Mouse (Mus musculus) kidney, postnatal 0 days (tissue): ENCODE results near the gene Apol9b. TPM values are rescaled to one million over a fixed set of nuclear protein-coding genes. Genes with fewer than 3 reads are reported as not detected.
"Not testable (repeated sequence)": the region's sequence is repeated elsewhere in the genome, so short reads cannot be mapped to it uniquely, and the experiment has no call there.

ENCODE experiments used
- ATAC-seq: fragments of 200-750 bp; cut with Nextera tagmentation; replicated peaks from 2 replicates; pipeline ENCODE4 v1.8.0; 2017; ENCODE audit warnings: low read depth, moderate number of reproducible peaks, moderate TSS enrichment, moderate library complexity; ENCODE audit not compliant: low FRiP score
- DNase-seq: peaks from one replicate; pipeline ENCODE4 v3.0.0-alpha.2; 2016; ENCODE audit warnings: low spot score
- H3K27ac ChIP-seq: fragments of 300-500 bp; sonication (generic); 2 replicates; pipeline ENCODE4 v1.5.1; 2014; ENCODE audit warnings: mild to moderate bottlenecking
- H3K27me3 ChIP-seq: fragments of 300-500 bp; sonication (generic); 2 replicates; pipeline ENCODE4 v1.6.1; 2014; ENCODE audit warnings: low read length, mixed read lengths; ENCODE audit not compliant: insufficient read depth
- H3K36me3 ChIP-seq: fragments of 300-500 bp; sonication (generic); 2 replicates; pipeline ENCODE4 v1.6.1; 2014; ENCODE audit warnings: low read length, mixed read lengths; ENCODE audit not compliant: insufficient read depth
- H3K4me1 ChIP-seq: fragments of 300-500 bp; sonication (generic); replicated peaks from 2 replicates; pipeline ENCODE4 v1.6.1; 2014; ENCODE audit warnings: antibody characterized with exemption, low read length, mixed read lengths; ENCODE audit not compliant: insufficient read depth
- H3K4me2 ChIP-seq: fragments of 300-500 bp; sonication (generic); 2 replicates; pipeline ENCODE4 v1.6.1; 2014; ENCODE audit warnings: mild to moderate bottlenecking, low read length, moderate library complexity, mixed read lengths
- H3K4me3 ChIP-seq: fragments of 300-500 bp; sonication (generic); replicated peaks from 2 replicates; pipeline ENCODE4 v1.5.1; 2014; ENCODE audit warnings: low read depth, low read length
- H3K9ac ChIP-seq: fragments of 300-500 bp; sonication (generic); 2 replicates; pipeline ENCODE4 v1.6.1; 2014; ENCODE audit warnings: low read depth, low read length
- H3K9me3 ChIP-seq: fragments of 300-500 bp; sonication (generic); replicated peaks from 2 replicates; pipeline ENCODE4 v1.6.1; 2016; ENCODE audit warnings: low read length, inconsistent platforms, mixed read lengths
- CTCF ChIP-seq: IDR thresholded peaks from 2 replicates; pipeline ENCODE4 v1.5.1; 2016; ENCODE audit warnings: antibody characterized with exemption, low read depth, mild to moderate bottlenecking, moderate library complexity
- WGBS: fragments of 180-500 bp; shearing (Covaris S2); extraction: QIAGEN DNeasy Blood & Tissue Kit; methylation state at CpG from one replicate; pipeline ENCODE4 v1.1.7; 2014; 5-methylcytosine and 5-hydroxymethylcytosine counted together
- polyA plus RNA-seq: library from polyadenylated mRNA; unstranded; fragments of >200 nt; fragmentation: Nextera tagmentation; extraction: Ambion mirVana; gene quantifications from 2 replicates; pipeline ENCODE4 v1.2.1, GENCODE M21; 2015

The Apol9b gene
- polyA plus RNA-seq, 1 experiment from 2014 or later: 0.14 TPM

DNA sequence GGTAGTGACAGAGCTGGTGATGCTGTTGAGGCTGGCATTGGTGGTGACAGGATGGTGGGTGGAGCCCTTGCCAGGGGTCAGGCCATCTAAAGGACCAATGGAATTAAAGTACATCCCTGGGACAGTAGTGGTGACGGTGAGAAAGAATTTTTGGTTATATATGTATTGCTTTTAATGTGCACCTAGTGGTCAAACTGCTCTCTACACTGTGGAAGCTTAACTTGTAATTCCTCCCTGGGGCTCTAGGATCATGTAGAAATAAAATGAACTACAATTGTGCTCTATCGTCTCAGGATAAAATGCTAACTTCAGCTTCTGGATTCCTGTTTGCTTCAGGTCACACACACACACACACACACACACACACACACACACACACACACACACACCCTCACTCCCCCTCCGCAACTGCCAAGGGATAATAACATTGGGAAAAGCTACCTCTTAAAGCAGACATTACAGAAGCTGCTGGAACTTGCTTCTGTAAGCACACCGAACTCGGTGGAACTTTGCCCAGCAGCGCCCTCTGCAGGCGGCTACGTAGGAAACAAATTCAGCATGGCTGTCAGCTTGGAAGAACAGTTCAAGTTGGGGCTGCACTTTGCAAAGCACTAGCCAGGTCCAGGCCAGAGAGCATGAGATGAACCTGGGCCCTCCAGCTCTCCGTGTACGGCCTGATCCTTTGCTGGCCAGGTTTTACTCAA lies 4.5 kb upstream of the Apol9b start:
- DNase-seq, H3K9ac ChIP-seq, H3K36me3 ChIP-seq, H3K4me2 ChIP-seq, H3K4me3 ChIP-seq, H3K27ac ChIP-seq, H3K9me3 ChIP-seq, H3K27me3 ChIP-seq, H3K4me1 ChIP-seq: not testable (repeated sequence)
- 18% methylated on average over 2 of the region's 10 CpGs for WGBS
- peak; percentile 37; the same call in 1 of the 2 replicates for ATAC-seq

DNA sequence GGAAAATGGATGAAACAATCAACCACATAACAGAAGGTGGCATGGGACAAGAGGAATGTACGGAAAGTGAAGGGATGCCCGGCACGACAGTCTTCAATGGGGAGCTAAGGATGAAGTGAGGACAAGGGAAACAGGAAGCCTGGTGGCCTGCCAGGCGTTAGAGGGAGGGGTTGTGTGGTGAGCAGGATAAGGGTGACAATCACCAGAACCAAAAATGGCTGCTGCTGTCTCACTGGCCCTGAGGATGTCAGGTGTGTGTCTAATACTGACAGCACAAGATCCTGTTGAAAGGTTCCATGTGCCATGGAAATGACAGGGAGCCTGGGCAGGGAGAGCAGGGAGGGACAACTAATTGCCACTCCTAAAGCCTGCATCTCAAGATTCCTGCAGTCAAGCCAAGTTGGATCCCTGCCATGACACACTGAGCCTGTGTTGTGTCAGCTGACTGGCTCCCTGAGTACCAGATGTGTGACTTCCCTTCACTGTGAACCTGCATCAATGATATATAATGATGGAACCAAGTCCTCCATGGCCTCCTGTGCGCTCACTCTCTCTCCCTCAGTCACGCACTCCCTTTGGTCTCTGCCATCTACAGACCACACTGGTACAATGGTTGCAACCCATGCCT lies 3.3 kb upstream of the Apol9b start:
- not testable (repeated sequence) for H3K4me2 ChIP-seq, ATAC-seq

DNA sequence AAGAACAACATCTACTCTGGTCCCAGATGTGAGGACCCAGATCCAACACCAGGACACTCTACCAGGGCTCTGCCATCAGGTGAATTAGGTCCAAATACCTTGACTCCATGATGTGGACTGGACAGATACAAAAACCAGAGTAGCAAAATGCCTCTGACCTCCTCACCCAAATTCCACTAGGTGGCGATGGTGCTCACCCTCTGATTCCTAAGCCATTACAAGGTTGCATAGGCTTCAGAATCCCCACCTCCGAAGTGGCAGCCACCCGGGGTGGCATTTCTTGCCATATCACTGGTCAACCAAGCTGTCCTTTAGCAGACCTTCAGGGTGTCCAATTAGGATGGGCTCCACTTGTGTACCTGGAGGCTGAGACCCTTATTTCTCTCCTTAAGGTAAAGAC lies 1.7 kb upstream of the Apol9b start:
- H3K9ac ChIP-seq, H3K36me3 ChIP-seq, H3K9me3 ChIP-seq, H3K4me3 ChIP-seq, H3K4me1 ChIP-seq, H3K4me2 ChIP-seq, DNase-seq, H3K27me3 ChIP-seq, ATAC-seq, H3K27ac ChIP-seq: not testable (repeated sequence)
- WGBS: 0% methylated on average over 3 of the region's 3 CpGs
- TF ChIP-seq CTCF: peak; percentile 55; the same call in 1 of the 2 replicates

More for the DNA sequence above, 3.3 kb upstream of the Apol9b start:
- H3K4me1 ChIP-seq, DNase-seq, H3K27ac ChIP-seq, H3K27me3 ChIP-seq, H3K9me3 ChIP-seq, H3K4me3 ChIP-seq, H3K36me3 ChIP-seq, H3K9ac ChIP-seq: not testable (repeated sequence)
- WGBS: 77% methylated on average over 6 of the region's 6 CpGs

DNA sequence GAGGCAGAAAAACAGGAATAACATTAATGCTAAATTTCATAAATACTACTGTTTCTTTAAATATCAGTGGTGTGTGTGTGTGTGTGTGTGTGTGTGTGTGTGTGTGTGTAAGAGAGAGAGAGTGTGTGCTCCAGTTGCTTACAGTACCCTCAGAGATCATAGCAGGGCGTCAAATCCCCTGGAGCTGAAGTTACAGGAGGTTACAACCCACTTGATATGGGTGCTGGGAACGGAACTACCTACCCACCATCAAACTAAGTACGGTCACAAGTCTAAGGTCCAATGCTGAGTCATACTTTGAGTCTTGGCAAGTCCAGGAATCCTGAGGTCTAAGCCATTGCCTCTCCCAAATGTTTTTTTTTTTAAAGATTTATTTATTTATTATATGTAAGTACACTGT lies 1.1 kb upstream of the Apol9b start:
- 86% methylated on average over 3 of the region's 3 CpGs for WGBS

DNA sequence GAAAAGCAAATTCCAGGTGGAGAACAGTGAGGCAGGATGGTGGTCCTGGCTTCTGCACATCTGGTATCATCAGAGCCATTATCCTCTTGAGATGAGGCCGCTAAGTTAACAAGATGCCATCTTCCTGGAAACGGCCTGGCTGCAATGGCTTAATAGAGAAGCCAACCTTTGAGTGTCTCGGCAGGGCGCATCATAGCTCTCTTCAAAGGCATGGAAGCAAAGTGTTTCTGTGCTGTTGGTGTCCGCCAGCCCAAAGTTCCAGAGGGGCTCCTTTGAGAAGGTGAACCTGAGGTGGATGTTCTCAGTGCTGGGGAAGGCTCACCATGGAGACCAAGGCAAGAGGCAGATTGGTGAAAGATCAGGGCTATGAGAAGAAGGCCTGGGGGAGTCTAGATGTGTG lies 2.8 kb downstream of the Apol9b start:
- 90% methylated on average over 5 of the region's 5 CpGs for WGBS
- Histone ChIP-seq H3K36me3 (no peaks in the 10 kb centered on the region), H3K27ac (no peak overlapping the region), H3K27me3 (no peaks in the 10 kb centered on the region), H3K4me3 (no peak overlapping the region), H3K4me2 (no peak overlapping the region), H3K9ac (no peak overlapping the region), H3K4me1 (no peaks in the 10 kb centered on the region), H3K9me3 (no peaks in the 10 kb centered on the region)
- ATAC-seq (no peak), DNase-seq (no peak)
- TF ChIP-seq CTCF: no peak

More for the DNA sequence above, 1.1 kb upstream of the Apol9b start:
- H3K4me3 ChIP-seq, H3K27me3 ChIP-seq, ATAC-seq, H3K36me3 ChIP-seq, DNase-seq, H3K27ac ChIP-seq, H3K4me2 ChIP-seq, H3K4me1 ChIP-seq, H3K9ac ChIP-seq, H3K9me3 ChIP-seq: not testable (repeated sequence)

DNA sequence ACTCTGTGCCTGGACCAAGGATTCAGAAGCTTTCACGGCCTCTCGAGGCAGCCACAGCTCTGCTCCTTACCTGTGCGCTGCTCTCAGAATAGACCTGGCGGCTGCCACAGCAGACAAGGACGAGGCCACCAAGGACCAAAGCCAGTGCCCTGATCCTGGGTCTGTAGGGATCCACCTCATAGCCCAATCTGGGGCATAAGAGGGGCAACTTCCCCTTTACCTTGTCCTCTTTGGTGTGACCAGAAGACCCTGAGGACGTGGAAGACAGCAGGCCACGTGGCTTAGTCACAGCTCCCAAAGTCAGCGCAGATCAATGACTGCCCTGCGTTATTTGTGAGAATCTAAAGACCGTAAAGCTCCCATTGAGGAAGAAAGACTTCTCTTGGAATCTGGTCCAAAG lies 4.0 kb downstream of the Apol9b start:
- not testable (repeated sequence) for H3K27me3 ChIP-seq, H3K4me3 ChIP-seq, H3K4me2 ChIP-seq, H3K9me3 ChIP-seq, H3K27ac ChIP-seq, DNase-seq, ATAC-seq, H3K9ac ChIP-seq, H3K4me1 ChIP-seq, H3K36me3 ChIP-seq
- WGBS: 76% methylated on average over 10 of the region's 10 CpGs

DNA sequence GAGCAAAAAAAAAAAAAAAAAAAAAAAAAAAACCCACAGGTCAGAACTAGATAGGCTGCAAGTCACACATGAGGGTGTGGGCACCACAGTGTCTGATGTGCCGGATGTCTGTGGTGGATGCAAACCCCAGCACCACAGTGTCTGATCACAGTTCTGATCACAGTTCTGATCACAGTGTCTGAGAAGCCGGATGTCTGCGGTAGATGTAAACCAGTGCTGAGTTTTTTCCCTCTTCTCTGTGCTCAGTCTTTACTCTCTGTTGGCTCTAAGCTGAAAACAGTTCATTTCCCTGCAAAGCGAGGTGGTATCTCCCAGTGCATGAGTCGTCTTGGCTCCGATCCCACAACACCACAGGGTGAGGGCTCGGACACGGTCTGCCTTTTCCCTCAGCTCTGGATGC lies 4.5 kb downstream of the Apol9b start:
- H3K27ac ChIP-seq, DNase-seq, ATAC-seq, H3K4me2 ChIP-seq, H3K4me3 ChIP-seq, H3K4me1 ChIP-seq, H3K36me3 ChIP-seq, H3K9ac ChIP-seq, H3K9me3 ChIP-seq, H3K27me3 ChIP-seq: not testable (repeated sequence)
- whole genome bisulfite sequencing: 71% methylated on average over 8 of the region's 8 CpGs

DNA sequence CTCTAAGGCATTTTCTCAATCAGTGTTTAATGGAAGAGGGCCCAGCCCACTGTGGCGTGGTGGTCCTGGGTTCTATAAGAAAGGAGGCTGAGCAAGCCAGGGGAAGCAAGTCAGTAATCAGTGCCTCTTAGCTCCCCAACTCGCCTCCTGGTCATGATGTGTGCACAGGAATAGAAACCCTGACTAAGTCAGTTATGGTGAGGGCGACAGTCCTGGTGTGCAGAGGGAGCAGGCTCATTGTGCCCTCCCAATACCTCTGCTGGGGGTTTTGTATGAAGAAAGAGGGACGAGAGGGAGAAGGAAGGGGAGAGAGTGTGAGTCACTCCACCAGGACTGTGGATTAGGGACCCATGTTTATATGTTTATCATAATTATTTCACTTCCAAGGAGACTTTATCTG lies 5.1 kb downstream of the Apol9b start:
- not testable (repeated sequence) for DNase-seq, H3K27me3 ChIP-seq, H3K36me3 ChIP-seq, H3K27ac ChIP-seq, H3K9ac ChIP-seq, H3K4me2 ChIP-seq, H3K9me3 ChIP-seq, H3K4me1 ChIP-seq, H3K4me3 ChIP-seq, ATAC-seq
- WGBS: 64% methylated on average over 4 of the region's 4 CpGs
